Mouse (Mus musculus) olfactory bulb, adult 2 months (tissue): ENCODE results near the gene Parp14. TPM values are rescaled to one million over a fixed set of nuclear protein-coding genes. Genes with fewer than 3 reads are reported as not detected.

Experiments
- H3K27ac ChIP-seq: fragments of 200-500 bp; 2 replicates; pipeline ENCODE4 v1.5.1; 2012; ENCODE audit warnings: low read depth, low read length; ENCODE audit not compliant: insufficient read depth
- H3K4me1 ChIP-seq: fragments of 200-500 bp; 2 replicates; pipeline ENCODE4 v1.6.1; 2012; ENCODE audit warnings: low read length; ENCODE audit not compliant: control insufficient read depth, insufficient read depth
- H3K4me3 ChIP-seq: fragments of 200-500 bp; 2 replicates; pipeline ENCODE4 v1.5.1; 2012; ENCODE audit warnings: mild to moderate bottlenecking, low read depth, low read length, moderate library complexity; ENCODE audit not compliant: insufficient read depth
- CTCF ChIP-seq: fragments of 200-500 bp; IDR thresholded peaks from 2 replicates; pipeline ENCODE4 v1.5.1; 2012; ENCODE audit warnings: low read depth, mild to moderate bottlenecking, low read length, moderate library complexity; ENCODE audit not compliant: insufficient read depth
- POLR2A ChIP-seq: fragments of 200-500 bp; IDR thresholded peaks from 2 replicates; pipeline ENCODE4 v1.6.1; 2012; ENCODE audit warnings: mild to moderate bottlenecking, low read depth, low read length, moderate library complexity; ENCODE audit not compliant: insufficient read depth
- WGBS: fragments of 180-500 bp; shearing (Covaris S2); methylation state at CpG from one replicate; pipeline ENCODE4 v1.1.7; 2018; 5-methylcytosine and 5-hydroxymethylcytosine counted together
- polyA plus RNA-seq: library from polyadenylated mRNA; stranded (reverse); fragments of >200 nt; gene quantifications from 2 replicates; pipeline ENCODE4 v1.2.4, GENCODE M21; 2012; ENCODE audit warnings: low replicate concordance; ENCODE audit not compliant: missing spikeins, insufficient read depth, insufficient read length

Gene Parp14
- polyA plus RNA-seq, result not detected in 2 replicates

DNA sequence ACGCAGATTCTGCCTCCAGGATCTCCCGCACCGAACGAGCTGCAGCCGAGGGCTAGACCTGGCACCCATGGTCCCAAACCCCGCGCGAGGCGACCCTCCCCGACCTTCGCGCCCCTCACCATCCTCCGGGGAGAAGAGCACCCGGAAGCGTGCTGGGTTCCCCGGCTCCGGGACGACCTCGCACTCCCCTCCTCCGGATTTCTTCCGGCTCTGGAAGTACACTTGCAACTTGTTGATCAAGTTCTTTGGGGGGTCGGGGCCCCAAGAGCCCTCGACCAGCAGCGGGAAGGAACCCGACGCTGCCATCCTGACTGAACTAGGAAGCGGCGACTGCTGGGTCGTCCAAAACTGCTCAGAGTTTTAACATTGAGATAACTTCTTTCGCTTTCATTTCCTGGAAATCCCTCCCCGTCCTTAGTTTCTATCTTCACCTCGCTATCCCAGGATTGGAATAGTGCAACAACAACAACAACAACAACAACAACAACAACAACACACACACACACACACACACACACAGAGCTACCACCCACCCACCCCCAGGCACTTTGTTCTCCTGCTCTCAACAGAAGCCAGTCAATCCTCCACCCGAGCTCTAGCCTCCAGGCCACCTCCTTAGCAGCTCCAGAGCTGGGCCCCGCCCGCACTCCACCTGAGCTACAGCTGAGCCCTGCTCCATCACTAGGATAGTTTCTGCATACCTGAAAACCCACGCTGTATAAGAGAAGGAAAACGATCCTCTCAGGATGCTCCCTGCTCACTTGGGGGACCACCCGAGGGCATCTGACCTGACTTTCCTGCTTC is at the start of gene Parp14:
TSS of gene Parp14 (minus strand) at position 497 of the 804 bp plus-strand sequence.
- Histone ChIP-seq H3K4me1 (peaks cover 5% of the 10 kb centered on the region), H3K4me3 (peak within 1 kb of the TSS; percentile 62), H3K27ac (no peak within 1 kb of the TSS)
- WGBS, result 2% methylated on average over 38 of the region's 38 CpGs
- TF ChIP-seq POLR2A, result no peak
- no peak for TF ChIP-seq CTCF

DNA sequence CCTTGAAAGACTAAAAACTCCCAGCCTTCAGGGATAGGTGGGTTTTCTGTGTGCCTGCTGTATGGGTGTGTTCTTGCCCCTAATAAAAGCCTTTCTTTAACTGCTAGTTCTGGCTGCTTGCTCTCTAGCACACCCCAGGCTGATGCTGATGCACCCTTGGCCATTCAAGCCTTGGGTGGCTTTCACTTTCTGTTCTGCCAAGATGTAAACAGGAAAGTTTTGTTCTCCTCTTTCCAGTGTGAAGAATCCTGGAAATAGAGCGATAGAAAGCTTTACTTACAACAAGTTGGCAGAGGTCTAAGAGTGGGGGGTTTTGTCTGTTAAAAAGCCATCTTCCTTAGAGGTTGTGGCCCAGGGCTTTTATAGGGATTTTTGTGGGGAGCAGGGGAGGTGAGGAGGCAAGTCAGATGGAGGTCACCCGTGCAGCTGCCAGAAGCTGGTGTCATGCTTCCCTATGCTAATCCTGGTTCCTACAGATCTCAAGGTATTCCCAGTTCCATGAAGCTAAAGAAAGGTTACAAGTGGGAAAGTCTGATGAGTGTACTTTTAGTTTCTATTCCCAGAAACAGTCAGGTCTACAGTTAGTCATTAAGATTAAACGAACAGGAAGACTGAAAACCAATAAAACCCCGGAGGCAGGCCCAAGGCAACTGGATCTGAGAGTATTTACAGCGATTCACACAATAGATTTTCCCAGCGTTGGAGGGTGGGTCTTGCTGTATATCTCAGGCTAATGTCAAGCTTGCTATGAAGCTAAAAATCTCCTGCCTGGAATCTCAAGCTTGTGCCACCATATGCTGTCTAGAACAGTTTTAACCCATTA is 47.6 kb upstream of the Parp14 start:
- H3K4me3 ChIP-seq, result no peak overlapping the region
- H3K27ac ChIP-seq, result no peak overlapping the region
- WGBS, result 78% methylated on average over 6 of the region's 6 CpGs
- TF ChIP-seq CTCF (no peak), POLR2A (no peak)
- H3K4me1 ChIP-seq, result no peaks in the 10 kb centered on the region

DNA sequence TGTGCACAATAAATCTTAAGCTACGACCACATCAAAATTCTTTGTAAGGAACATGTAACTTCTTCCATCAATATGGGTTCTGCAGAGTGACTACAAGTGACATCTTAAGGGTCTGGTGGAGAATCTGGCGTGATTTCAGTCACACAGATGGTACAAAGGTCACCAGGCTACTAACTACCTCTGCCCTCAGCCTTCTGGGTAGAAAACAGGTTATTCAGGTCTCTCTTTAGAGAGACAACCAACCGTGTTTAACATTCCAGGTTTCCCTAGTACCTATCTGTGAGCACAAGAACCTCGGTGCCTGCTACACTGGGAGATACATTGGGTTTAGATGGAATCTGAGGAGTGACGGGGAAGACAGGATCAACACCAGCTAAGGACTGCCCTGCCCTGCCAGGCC is 43.0 kb upstream of the Parp14 start:
- 85% methylated on average over 5 of the region's 5 CpGs for WGBS
- H3K27ac ChIP-seq, result no peak overlapping the region
- H3K4me3 ChIP-seq, result no peak overlapping the region
- H3K4me1 ChIP-seq, result no peaks in the 10 kb centered on the region
- TF ChIP-seq CTCF, result no peak
- no peak for TF ChIP-seq POLR2A

DNA sequence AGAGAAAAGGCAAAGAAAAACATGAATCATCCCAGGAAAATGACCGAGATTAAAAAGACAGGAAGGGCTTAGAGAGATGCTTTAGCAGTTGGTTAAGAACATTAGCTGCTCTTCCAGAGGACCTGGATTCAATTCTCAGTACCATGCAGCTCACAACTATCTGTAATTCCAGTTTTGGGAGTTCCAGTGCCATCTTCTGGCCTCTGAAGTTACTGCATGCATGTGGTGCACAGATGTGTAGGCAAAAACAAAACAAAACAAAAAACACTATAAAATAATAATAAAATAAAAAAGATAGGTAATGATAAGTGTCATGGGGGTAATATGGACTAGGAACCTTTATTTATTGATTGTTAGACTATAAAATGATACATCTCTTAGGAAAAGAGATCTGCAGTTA is 42.2 kb upstream of the Parp14 start:
- no peak overlapping the region for H3K4me3 ChIP-seq
- no peak for TF ChIP-seq POLR2A
- TF ChIP-seq CTCF, result no peak
- 91% methylated on average over 1 of the region's 1 CpGs for WGBS
- no peaks in the 10 kb centered on the region for H3K4me1 ChIP-seq
- H3K27ac ChIP-seq, result no peak overlapping the region

DNA sequence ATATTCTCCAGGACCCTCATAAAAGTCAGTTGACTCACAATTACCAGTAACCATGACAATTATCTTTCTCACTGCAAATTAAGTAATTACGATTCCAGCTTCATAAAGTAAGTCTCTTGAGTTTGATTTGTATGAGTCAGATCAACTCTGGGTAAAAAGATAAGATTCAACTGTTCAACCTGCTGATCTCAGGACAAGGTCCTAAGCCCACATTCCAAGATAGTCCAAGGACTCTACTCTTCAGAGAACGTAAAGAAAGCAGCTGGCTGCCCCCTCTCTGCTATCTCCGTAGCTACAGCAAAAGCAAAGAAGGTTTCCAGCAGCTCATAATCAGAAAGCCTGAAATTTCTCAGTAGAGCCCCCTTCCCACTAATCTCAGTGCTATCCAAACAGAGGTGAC is 40.1 kb upstream of the Parp14 start:
- no peak overlapping the region for H3K27ac ChIP-seq
- TF ChIP-seq POLR2A (no peak), CTCF (no peak)
- 67% methylated on average over 3 of the region's 3 CpGs for whole genome bisulfite sequencing
- no peaks in the 10 kb centered on the region for H3K4me1 ChIP-seq
- no peak overlapping the region for H3K4me3 ChIP-seq

DNA sequence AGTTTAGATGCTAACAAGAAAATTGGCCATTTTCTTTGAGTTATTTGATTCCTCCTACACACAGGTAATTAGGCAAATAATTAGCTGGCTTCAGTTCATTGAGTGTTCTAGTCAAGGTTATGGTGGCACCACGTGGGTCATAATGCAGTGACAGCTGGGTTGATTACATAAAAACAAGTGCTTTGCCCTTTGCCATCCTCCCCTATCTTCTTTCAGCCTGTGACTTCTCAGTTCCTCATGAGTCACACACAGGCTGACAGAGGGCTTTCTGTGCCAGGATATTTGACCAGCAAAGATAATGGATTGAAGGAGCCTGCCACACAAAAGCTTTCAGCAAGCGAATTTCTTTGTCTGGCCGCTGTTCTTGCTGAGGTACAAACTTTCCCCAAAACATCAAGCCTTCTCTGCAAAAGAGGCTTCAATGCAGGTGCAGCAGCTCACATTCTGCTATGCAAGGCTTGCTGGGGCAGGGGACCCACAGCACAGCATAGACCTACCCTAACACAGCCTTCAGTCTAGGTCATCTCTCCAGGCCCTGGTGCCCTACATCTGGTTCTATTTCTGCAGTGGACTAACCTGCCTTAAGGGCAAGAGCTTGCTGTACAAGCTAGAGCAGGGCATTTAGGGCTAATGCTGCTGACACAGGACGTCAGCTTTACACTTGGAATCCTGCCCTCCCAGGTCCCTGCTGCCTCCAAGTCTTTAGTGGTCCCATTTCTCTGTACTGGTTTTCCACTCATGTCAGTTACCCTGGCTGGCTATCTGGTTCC is 36.3 kb upstream of the Parp14 start:
- Histone ChIP-seq H3K4me1 (no peaks in the 10 kb centered on the region), H3K4me3 (no peak overlapping the region), H3K27ac (no peak overlapping the region)
- 61% methylated on average over 4 of the region's 4 CpGs for WGBS
- TF ChIP-seq CTCF (no peak), POLR2A (no peak)

DNA sequence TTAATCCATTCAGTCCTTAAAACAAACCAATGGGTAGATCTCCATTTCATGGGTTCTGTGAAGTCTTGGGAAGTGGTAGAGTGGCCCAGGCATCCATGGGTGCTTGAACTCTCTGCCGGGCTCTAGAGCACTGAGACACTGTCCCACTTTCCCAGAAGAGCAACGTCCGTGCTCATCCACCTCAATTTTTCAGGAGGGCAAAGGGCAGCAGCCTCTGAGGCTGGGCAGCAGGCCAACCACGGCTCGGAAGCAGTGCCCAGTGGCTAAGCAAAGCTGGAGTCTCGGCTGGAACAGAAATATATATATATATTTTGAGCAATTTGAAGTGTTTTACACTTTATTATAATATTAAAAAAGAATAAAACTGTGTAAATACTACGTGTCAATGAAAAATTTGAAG is 35.5 kb upstream of the Parp14 start:
- TF ChIP-seq CTCF (no peak), POLR2A (no peak)
- Histone ChIP-seq H3K4me3 (no peak overlapping the region), H3K27ac (no peak overlapping the region), H3K4me1 (no peaks in the 10 kb centered on the region)
- WGBS, result 80% methylated on average over 7 of the region's 7 CpGs

DNA sequence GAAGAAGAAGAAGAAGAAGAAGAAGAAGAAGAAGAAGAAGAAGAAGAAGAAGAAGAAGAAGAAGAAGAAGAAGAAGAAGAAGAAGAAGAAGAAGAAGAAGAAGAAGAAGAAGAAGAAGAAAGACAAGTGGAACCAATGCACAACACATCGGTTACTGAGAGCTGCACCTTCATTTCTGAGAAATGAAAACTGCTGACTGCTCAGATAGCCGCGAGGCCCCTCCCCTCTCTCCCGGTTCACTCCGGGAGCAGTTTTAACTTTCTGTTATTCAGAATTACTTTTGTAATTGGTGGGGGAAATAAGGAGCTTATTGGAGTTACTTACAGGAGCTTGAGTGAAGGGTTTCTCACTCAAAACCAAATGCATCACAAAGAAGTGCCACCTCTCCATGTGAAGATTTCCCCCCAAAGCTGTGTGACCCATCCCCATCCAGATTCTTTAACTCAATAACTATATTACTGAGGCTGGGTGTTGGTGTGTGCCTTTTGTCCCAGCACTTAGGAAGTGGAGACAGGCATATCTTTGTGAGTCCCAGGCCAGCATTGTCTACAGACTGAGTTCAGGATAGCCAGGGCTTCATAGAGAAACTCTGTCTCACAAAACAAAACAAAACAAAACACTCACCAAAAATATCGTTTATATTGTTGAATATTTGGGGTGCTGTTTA is 34.6 kb upstream of the Parp14 start:
- no peak for TF ChIP-seq POLR2A
- TF ChIP-seq CTCF, result no peak
- no peak overlapping the region for H3K4me3 ChIP-seq
- 78% methylated on average over 6 of the region's 6 CpGs for WGBS
- no peak overlapping the region for H3K27ac ChIP-seq
- no peaks in the 10 kb centered on the region for H3K4me1 ChIP-seq
